Mouse (Mus musculus) midbrain, embryonic 14.5 days (tissue): ENCODE measurements at regions not wholly inside any gene's neighbourhood (a gene's known extent, or its start where the extent isn't known, plus 50 kb on each side); places are given as distances from the start of the nearest gene placed in this dataset.
"Not testable (repeated sequence)": the region's sequence is repeated elsewhere in the genome, so short reads cannot be mapped to it uniquely, and the experiment has no call there.

ENCODE experiments used
- ATAC-seq: fragments of 200-750 bp; cut with Nextera tagmentation; 2 replicates; pipeline ENCODE4 v1.8.0; 2017; ENCODE audit warnings: moderate number of reproducible peaks, moderate library complexity; ENCODE audit not compliant: low FRiP score, low TSS enrichment
- DNase-seq: peaks from one replicate; pipeline ENCODE4 v3.0.0-alpha.2; 2015
- H3K27ac ChIP-seq: fragments of 300-500 bp; sonication (generic); replicated peaks from 2 replicates; pipeline ENCODE4 v1.5.1; 2014; ENCODE audit warnings: mild to moderate bottlenecking, low read depth, low read length, moderate library complexity
- H3K27me3 ChIP-seq: fragments of 300-500 bp; sonication (generic); 2 replicates; pipeline ENCODE4 v1.6.1; 2014; ENCODE audit warnings: low read length, control low read depth, mixed read lengths; ENCODE audit not compliant: control insufficient read depth, insufficient read depth
- H3K36me3 ChIP-seq: fragments of 300-500 bp; sonication (generic); 2 replicates; pipeline ENCODE4 v1.6.1; 2014; ENCODE audit warnings: low read length, control low read depth; ENCODE audit not compliant: control insufficient read depth, insufficient read depth
- H3K4me1 ChIP-seq: fragments of 300-500 bp; sonication (generic); 2 replicates; pipeline ENCODE4 v1.6.1; 2014; ENCODE audit warnings: mild to moderate bottlenecking, antibody characterized with exemption, low read length, control low read depth; ENCODE audit not compliant: control insufficient read depth, insufficient read depth
- H3K4me2 ChIP-seq: fragments of 300-500 bp; sonication (generic); 2 replicates; pipeline ENCODE4 v1.6.1; 2014; ENCODE audit warnings: mild to moderate bottlenecking, low read length, moderate library complexity
- H3K4me3 ChIP-seq: fragments of 300-500 bp; sonication (generic); replicated peaks from 2 replicates; pipeline ENCODE4 v1.5.1; 2014; ENCODE audit warnings: low read depth, low read length
- H3K9ac ChIP-seq: fragments of 300-500 bp; sonication (generic); replicated peaks from 2 replicates; pipeline ENCODE4 v1.6.1; 2014; ENCODE audit warnings: mild to moderate bottlenecking, low read length, moderate library complexity
- H3K9me3 ChIP-seq: fragments of 300-500 bp; sonication (generic); 2 replicates; pipeline ENCODE4 v1.6.1; 2016; ENCODE audit warnings: low read length, control low read depth, mixed read lengths; ENCODE audit not compliant: control insufficient read depth
- WGBS: fragments of 180-500 bp; shearing (Covaris S2); extraction: QIAGEN DNeasy Blood & Tissue Kit; methylation state at CpG from one replicate; pipeline ENCODE4 v1.1.7; 2014; 5-methylcytosine and 5-hydroxymethylcytosine counted together

- ATAC-seq: no peak
- H3K36me3 ChIP-seq: no peaks in the 10 kb centered on the region
- H3K27ac ChIP-seq: no peak overlapping the region
- no peak overlapping the region for H3K4me2 ChIP-seq
- H3K27me3 ChIP-seq: no peaks in the 10 kb centered on the region
- no peaks in the 10 kb centered on the region for H3K4me1 ChIP-seq
- 92% methylated on average over 3 of the region's 3 CpGs for WGBS
- no peak overlapping the region for H3K9ac ChIP-seq
- H3K9me3 ChIP-seq: no peaks in the 10 kb centered on the region
- DNase-seq: no peak
- no peak overlapping the region for H3K4me3 ChIP-seq
These were observed 621.3 kb downstream of the Tecrl start for GRCm38 (mm10) chr5:82733707-82734106.

- 90% methylated on average over 2 of the region's 2 CpGs for WGBS
- DNase-seq: no peak
- H3K27ac ChIP-seq: no peak overlapping the region
These were observed 626.8 kb downstream of the Tecrl start for GRCm38 (mm10) chr5:82728240-82728639.

GRCm38 (mm10) chr5:82727250-82728003 is 627.6 kb downstream of the Tecrl start:
- Histone ChIP-seq H3K4me2 (no peak overlapping the region), H3K27ac (no peak overlapping the region), H3K4me3 (no peak overlapping the region), H3K36me3 (no peaks in the 10 kb centered on the region), H3K9me3 (no peaks in the 10 kb centered on the region), H3K4me1 (no peaks in the 10 kb centered on the region), H3K9ac (no peak overlapping the region), H3K27me3 (no peaks in the 10 kb centered on the region)
- DNase-seq: no peak
- WGBS: 80% methylated on average over 11 of the region's 11 CpGs
- no peak for ATAC-seq

More at GRCm38 (mm10) chr5:82728240-82728639, 626.8 kb downstream of the Tecrl start:
- Histone ChIP-seq H3K4me2 (no peak overlapping the region), H3K4me1 (no peaks in the 10 kb centered on the region), H3K36me3 (no peaks in the 10 kb centered on the region), H3K9me3 (no peaks in the 10 kb centered on the region), H3K9ac (no peak overlapping the region), H3K27me3 (no peaks in the 10 kb centered on the region), H3K4me3 (no peak overlapping the region)
- no peak for ATAC-seq

GRCm38 (mm10) chr5:82715705-82716104 is 639.3 kb downstream of the Tecrl start:
- no peaks in the 10 kb centered on the region for H3K27me3 ChIP-seq
- no peaks in the 10 kb centered on the region for H3K9me3 ChIP-seq
- H3K9ac ChIP-seq: no peak overlapping the region
- DNase-seq (peak; percentile 12), ATAC-seq (no peak)
- no peaks in the 10 kb centered on the region for H3K36me3 ChIP-seq
- no peak overlapping the region for H3K27ac ChIP-seq
- no peak overlapping the region for H3K4me2 ChIP-seq
- WGBS: 78% methylated on average over 1 of the region's 1 CpGs
- H3K4me3 ChIP-seq: no peak overlapping the region
- no peaks in the 10 kb centered on the region for H3K4me1 ChIP-seq

GRCm38 (mm10) chr5:82699666-82700065 is 655.3 kb downstream of the Tecrl start:
- not testable (repeated sequence) for H3K4me3 ChIP-seq, H3K4me1 ChIP-seq, H3K9ac ChIP-seq, H3K27ac ChIP-seq, H3K27me3 ChIP-seq, DNase-seq, H3K9me3 ChIP-seq, H3K4me2 ChIP-seq, ATAC-seq, H3K36me3 ChIP-seq

- Histone ChIP-seq H3K4me2 (no peak overlapping the region), H3K9me3 (no peaks in the 10 kb centered on the region), H3K27me3 (no peaks in the 10 kb centered on the region), H3K9ac (no peak overlapping the region), H3K36me3 (no peaks in the 10 kb centered on the region), H3K4me1 (no peaks in the 10 kb centered on the region), H3K4me3 (no peak overlapping the region), H3K27ac (no peak overlapping the region)
- ATAC-seq: no peak
- 86% methylated on average over 1 of the region's 1 CpGs for WGBS
- DNase-seq: no peak
These were observed 656.1 kb downstream of the Tecrl start for GRCm38 (mm10) chr5:82698942-82699341.

- Histone ChIP-seq H3K4me2 (no peak overlapping the region), H3K4me1 (no peaks in the 10 kb centered on the region), H3K4me3 (no peak overlapping the region), H3K36me3 (no peaks in the 10 kb centered on the region), H3K27ac (no peak overlapping the region), H3K9me3 (no peaks in the 10 kb centered on the region), H3K9ac (no peak overlapping the region), H3K27me3 (no peaks in the 10 kb centered on the region)
- 100% methylated on average over 1 of the region's 1 CpGs for WGBS
- no peak for DNase-seq
- no peak for ATAC-seq
These were observed 671.6 kb downstream of the Tecrl start for GRCm38 (mm10) chr5:82683437-82683836.

- no peak overlapping the region for H3K4me2 ChIP-seq
- H3K27me3 ChIP-seq: no peaks in the 10 kb centered on the region
- H3K36me3 ChIP-seq: no peaks in the 10 kb centered on the region
- ATAC-seq (no peak), DNase-seq (no peak)
- WGBS: 93% methylated on average over 1 of the region's 1 CpGs
- no peaks in the 10 kb centered on the region for H3K9me3 ChIP-seq
- H3K4me3 ChIP-seq: no peak overlapping the region
- no peak overlapping the region for H3K27ac ChIP-seq
- H3K4me1 ChIP-seq: no peaks in the 10 kb centered on the region
- no peak overlapping the region for H3K9ac ChIP-seq
These were observed 690.9 kb downstream of the Tecrl start for GRCm38 (mm10) chr5:82664121-82664520.

- H3K9me3 ChIP-seq, H3K36me3 ChIP-seq, H3K4me2 ChIP-seq, ATAC-seq, H3K9ac ChIP-seq, H3K4me3 ChIP-seq, H3K4me1 ChIP-seq, H3K27me3 ChIP-seq, DNase-seq, H3K27ac ChIP-seq: not testable (repeated sequence)
- WGBS: 92% methylated on average over 23 of the region's 23 CpGs
These were observed 701.4 kb downstream of the Tecrl start for GRCm38 (mm10) chr5:82653637-82654036.
